Mouse (Mus musculus) ovary, postnatal 36 days (tissue): Measurements from ENCODE around the gene Trpm8.

Experiments
- DNase-seq: peaks from one replicate; pipeline ENCODE4 v3.0.0; 2022; ENCODE audit warnings: low spot score, mixed read lengths

Trpm8 gene

GRCm38 (mm10) chr1:88433096-88433883 is 155.8 kb downstream of the Trpm8 start:
- DNase-seq, result no peak

GRCm38 (mm10) chr1:88434057-88434456 is 156.6 kb downstream of the Trpm8 start:
- DNase-seq, result no peak

- DNase-seq, result peak; percentile 10
Measured at GRCm38 (mm10) chr1:88437206-88438126, 160.0 kb downstream of the Trpm8 start.
